Mouse (Mus musculus) liver, adult 2 months (tissue): Measurements from ENCODE around the gene Pltp. TPM values are rescaled to one million over a fixed set of nuclear protein-coding genes. Genes with fewer than 3 reads are reported as not detected.
"Not testable (repeated sequence)": the region's sequence is repeated elsewhere in the genome, so short reads cannot be mapped to it uniquely, and the experiment has no call there.

Experiments used
- DNase-seq: peaks from one replicate; pipeline ENCODE4 v3.0.0-alpha.2; 2011; ENCODE audit warnings: low read depth, low spot score; ENCODE audit errors: extremely low read depth
- H3K27ac ChIP-seq: fragments of 200-500 bp; replicated peaks from 2 replicates; pipeline ENCODE4 v1.5.1; 2012; ENCODE audit warnings: low read depth, mild to moderate bottlenecking, control low read depth, inconsistent platforms, low read length; ENCODE audit not compliant: insufficient read depth
- H3K27me3 ChIP-seq: fragments of 200-500 bp; 2 replicates; pipeline ENCODE4 v1.6.1; 2012; ENCODE audit warnings: mild to moderate bottlenecking, moderate library complexity, low read length, inconsistent platforms; ENCODE audit not compliant: control insufficient read depth, insufficient read depth
- H3K36me3 ChIP-seq: fragments of 200-500 bp; 2 replicates; pipeline ENCODE4 v1.6.1; 2012; ENCODE audit warnings: low read length, inconsistent platforms; ENCODE audit not compliant: control insufficient read depth, insufficient read depth
- H3K4me1 ChIP-seq: fragments of 200-500 bp; 2 replicates; pipeline ENCODE4 v1.6.1; 2011; ENCODE audit warnings: low read length; ENCODE audit not compliant: control insufficient read depth, insufficient read depth
- H3K4me3 ChIP-seq: fragments of 200-500 bp; 2 replicates; pipeline ENCODE4 v1.5.1; 2011; ENCODE audit warnings: low read depth, mild to moderate bottlenecking, control low read depth, low read length, moderate library complexity; ENCODE audit not compliant: insufficient read depth
- H3K79me2 ChIP-seq: fragments of 200-500 bp; 2 replicates; pipeline ENCODE4 v1.6.1; 2012; ENCODE audit warnings: inconsistent platforms, mild to moderate bottlenecking, low read length, moderate library complexity; ENCODE audit not compliant: control insufficient read depth, insufficient read depth
- H3K9ac ChIP-seq: fragments of 200-500 bp; 2 replicates; pipeline ENCODE4 v1.6.1; 2012; ENCODE audit warnings: low read depth, mild to moderate bottlenecking, control low read depth, inconsistent platforms, low read length
- CTCF ChIP-seq: fragments of 200-500 bp; IDR thresholded peaks from 2 replicates; pipeline ENCODE4 v1.5.1; 2011; ENCODE audit warnings: low read depth, low read length, control low read depth
- POLR2A ChIP-seq: fragments of 200-500 bp; IDR thresholded peaks from 2 replicates; pipeline ENCODE4 v1.6.1; 2011; ENCODE audit warnings: low read length, control low read depth; ENCODE audit not compliant: insufficient read depth; ENCODE audit errors: extremely low read depth
- WGBS: fragments of 180-500 bp; shearing (Covaris S2); methylation state at CpG from one replicate; pipeline ENCODE4 v1.1.7; 2018; 5-methylcytosine and 5-hydroxymethylcytosine counted together
- polyA plus RNA-seq: library from polyadenylated mRNA; depleted of rRNA; stranded (reverse); fragments of >200 nt; gene quantifications from 2 replicates; pipeline ENCODE4 v1.2.3, GENCODE M21; 2012
- total RNA-seq: library from RNA; depleted of rRNA; stranded (reverse); fragments of >200 nt; gene quantifications from 2 replicates; pipeline ENCODE4 v1.2.3, GENCODE M21; 2014

Gene Pltp
- total and polyA plus RNA-seq, 2 experiments: 22.1 to 92.8 TPM

- H3K27me3 ChIP-seq: no peaks in the 10 kb centered on the region
- H3K9ac ChIP-seq: no peak overlapping the region
- peaks cover 9% of the 10 kb centered on the region for H3K4me1 ChIP-seq
- no peak overlapping the region for H3K4me3 ChIP-seq
- H3K27ac ChIP-seq: no peak overlapping the region
- DNase-seq: no peak
- H3K79me2 ChIP-seq: peaks cover 10% of the 10 kb centered on the region; the same call in 1 of the 2 replicates
- TF ChIP-seq CTCF (no peak), POLR2A (no peak)
- H3K36me3 ChIP-seq: peaks cover 13% of the 10 kb centered on the region
- WGBS: 82% methylated on average over 13 of the region's 13 CpGs
These were observed 57.1 kb downstream of the Pltp start for GRCm38 (mm10) chr2:164800252-164801004.

GRCm38 (mm10) chr2:164798554-164798953, 59.0 kb downstream of the Pltp start:
- 62% methylated on average over 6 of the region's 6 CpGs for WGBS
- DNase-seq: peak; percentile 47
- not testable (repeated sequence) for H3K79me2 ChIP-seq, H3K4me1 ChIP-seq, H3K27ac ChIP-seq, H3K27me3 ChIP-seq, H3K4me3 ChIP-seq, H3K9ac ChIP-seq
- peaks cover 16% of the 10 kb centered on the region for H3K36me3 ChIP-seq

- Histone ChIP-seq H3K4me3 (no peak overlapping the region), H3K27ac (no peak overlapping the region), H3K27me3 (no peaks in the 10 kb centered on the region), H3K36me3 (peaks cover 20% of the 10 kb centered on the region), H3K9ac (no peak overlapping the region), H3K79me2 (no peaks in the 10 kb centered on the region), H3K4me1 (peaks cover 12% of the 10 kb centered on the region)
- WGBS: 70% methylated on average over 4 of the region's 4 CpGs
- no peak for DNase-seq
- TF ChIP-seq CTCF: no peak
- TF ChIP-seq POLR2A: no peak
These were observed 61.6 kb downstream of the Pltp start for GRCm38 (mm10) chr2:164795868-164796267.

- H3K27ac ChIP-seq: no peak overlapping the region
- H3K36me3 ChIP-seq: peaks cover 20% of the 10 kb centered on the region
- H3K4me1 ChIP-seq: peaks cover 13% of the 10 kb centered on the region
- TF ChIP-seq CTCF (peak; percentile 90), POLR2A (no peak)
- H3K27me3 ChIP-seq: no peaks in the 10 kb centered on the region
- H3K4me3 ChIP-seq: no peak overlapping the region
- H3K79me2 ChIP-seq: no peaks in the 10 kb centered on the region
- DNase-seq: peak; percentile 79
- 15% methylated on average over 5 of the region's 5 CpGs for WGBS
- no peak overlapping the region for H3K9ac ChIP-seq
These were observed 63.2 kb downstream of the Pltp start for GRCm38 (mm10) chr2:164794293-164794692.

- H3K4me1 ChIP-seq: peaks cover 13% of the 10 kb centered on the region
- no peak overlapping the region for H3K4me3 ChIP-seq
- H3K27me3 ChIP-seq: no peaks in the 10 kb centered on the region
- peaks cover 20% of the 10 kb centered on the region for H3K36me3 ChIP-seq
- no peak overlapping the region for H3K9ac ChIP-seq
- 94% methylated on average over 2 of the region's 2 CpGs for WGBS
- H3K79me2 ChIP-seq: no peaks in the 10 kb centered on the region
- H3K27ac ChIP-seq: no peak overlapping the region
- TF ChIP-seq CTCF: no peak
- no peak for TF ChIP-seq POLR2A
- DNase-seq: no peak
These were observed 63.7 kb downstream of the Pltp start for GRCm38 (mm10) chr2:164793772-164794171.

GRCm38 (mm10) chr2:164793236-164793635, 64.3 kb downstream of the Pltp start:
- H3K36me3 ChIP-seq: peaks cover 20% of the 10 kb centered on the region
- TF ChIP-seq POLR2A (no peak), CTCF (peak; percentile 64; the same call in 1 of the 2 replicates)
- peaks cover 13% of the 10 kb centered on the region for H3K4me1 ChIP-seq
- H3K79me2 ChIP-seq: no peaks in the 10 kb centered on the region
- no peak overlapping the region for H3K27ac ChIP-seq
- H3K9ac ChIP-seq: no peak overlapping the region
- no peak overlapping the region for H3K4me3 ChIP-seq
- whole genome bisulfite sequencing: 22% methylated on average over 3 of the region's 3 CpGs
- DNase-seq: peak; percentile 38
- no peaks in the 10 kb centered on the region for H3K27me3 ChIP-seq
